Mouse (Mus musculus): ENCODE measurements around the gene Dnajc1.

Gene Dnajc1

GRCm38 (mm10) chr2:18285175-18285574, 107.5 kb downstream of the Dnajc1 start:
- DNase-seq = no peak

- DNase-seq = no peak
Measured at GRCm38 (mm10) chr2:18265736-18266135, 126.9 kb downstream of the Dnajc1 start.

DNA sequence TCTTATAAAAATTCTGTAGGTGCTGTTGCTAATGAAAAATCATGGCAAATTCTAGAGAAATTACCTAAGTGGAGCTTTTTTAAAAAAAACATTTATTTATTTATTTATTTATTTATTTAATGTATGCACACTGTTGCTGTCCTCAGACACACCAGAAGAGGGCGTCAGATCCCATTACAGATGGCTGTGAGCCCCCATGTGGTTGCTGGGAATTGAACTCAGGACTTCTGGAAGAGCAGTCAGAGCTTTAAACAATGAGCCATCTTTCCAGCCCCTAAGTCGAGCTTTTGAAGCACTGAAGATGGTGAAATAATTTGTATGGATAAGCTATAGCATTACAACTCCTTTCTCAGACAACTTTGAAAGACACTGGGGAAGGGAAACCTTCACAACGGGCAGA, 128.1 kb downstream of the Dnajc1 start:
- no peak for DNase-seq

DNA sequence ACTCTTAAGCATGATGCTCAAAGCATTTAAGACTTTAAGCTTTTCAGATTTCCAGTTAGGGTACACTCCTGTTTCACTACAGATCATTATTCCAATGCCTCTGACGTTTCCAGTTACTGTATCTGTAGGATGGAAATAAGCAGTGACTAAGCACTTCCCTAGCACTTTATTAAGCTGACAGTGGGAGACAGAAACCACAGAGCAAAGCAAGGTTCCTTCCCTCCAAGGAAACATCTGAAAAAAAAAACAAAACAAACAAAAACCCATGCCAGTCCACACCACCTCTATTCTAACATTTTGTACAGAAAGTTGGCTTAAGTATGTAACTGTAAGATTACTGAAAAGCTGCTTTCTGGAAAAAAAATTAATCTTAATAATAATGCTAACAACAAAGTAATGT, 130.3 kb downstream of the Dnajc1 start:
- no peak for DNase-seq

DNA sequence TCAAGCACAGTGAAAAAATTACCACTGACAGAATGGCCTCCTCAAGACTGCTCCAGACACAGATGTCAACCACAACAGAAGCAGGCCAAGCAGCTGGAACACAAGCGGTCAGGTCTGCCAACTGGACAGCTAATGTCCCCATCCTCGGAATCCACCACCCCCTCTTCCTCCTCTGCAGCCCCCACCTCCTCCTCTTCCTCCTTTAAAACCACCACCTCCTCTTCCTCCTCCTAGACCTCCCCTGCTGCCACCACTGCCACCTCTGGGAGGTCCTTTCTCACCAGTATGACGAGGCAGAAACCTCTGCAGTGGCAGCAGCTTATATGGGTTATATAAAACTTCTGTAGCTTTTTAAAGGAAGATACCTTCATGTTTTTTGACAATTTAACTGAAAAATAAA, 143.4 kb downstream of the Dnajc1 start:
- DNase-seq = peak; percentile 14

DNA sequence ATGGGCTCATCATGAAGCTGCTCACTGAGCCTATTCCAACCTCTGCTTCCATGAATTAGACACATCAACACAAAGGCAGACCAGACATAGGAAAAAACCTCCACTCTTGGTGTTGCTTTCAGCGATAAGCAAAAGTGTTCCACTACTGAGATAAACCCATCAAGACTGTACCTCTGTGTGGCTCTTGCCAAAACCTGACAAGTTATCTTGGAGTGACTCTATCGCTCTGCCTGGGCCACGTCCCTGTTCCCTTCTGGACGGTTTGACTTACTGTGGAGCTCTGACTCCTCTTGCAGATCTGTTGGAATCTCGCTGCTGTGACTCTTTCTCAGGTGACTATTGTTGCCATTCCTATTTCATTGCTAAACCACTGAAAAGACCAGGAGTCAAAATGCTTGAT, 157.1 kb downstream of the Dnajc1 start:
- DNase-seq = no peak

- no peak for DNase-seq
Measured at GRCm38 (mm10) chr2:18232883-18233567, 159.6 kb downstream of the Dnajc1 start.

DNA sequence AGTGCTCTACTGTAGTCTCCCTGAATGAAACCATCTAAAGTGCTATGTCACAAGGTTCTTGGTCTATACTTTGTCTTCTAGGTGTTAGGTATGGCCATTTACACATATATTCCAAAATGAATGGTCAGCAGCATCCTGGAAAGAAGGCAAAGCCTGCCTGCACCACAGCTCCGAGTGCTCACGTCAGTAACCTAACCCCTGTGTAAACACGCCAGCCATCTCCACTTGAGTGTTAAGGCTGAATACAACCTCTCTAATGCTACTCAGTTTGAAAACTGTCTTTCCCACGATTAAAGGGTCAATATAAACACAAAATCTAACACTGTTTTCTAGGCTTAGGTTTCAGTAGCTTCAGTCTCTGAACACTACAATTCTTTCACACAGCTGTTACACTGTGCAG, 161.5 kb downstream of the Dnajc1 start:
- no peak for DNase-seq

GRCm38 (mm10) chr2:18229279-18229678, 163.4 kb downstream of the Dnajc1 start:
- no peak for DNase-seq

- DNase-seq = no peak
Measured at GRCm38 (mm10) chr2:18228486-18229062, 164.1 kb downstream of the Dnajc1 start.

- DNase-seq = no peak
Measured at GRCm38 (mm10) chr2:18219569-18219968, 173.1 kb downstream of the Dnajc1 start.

GRCm38 (mm10) chr2:18219136-18219535, 173.5 kb downstream of the Dnajc1 start:
- peak; percentile 31 for DNase-seq

- no peak for DNase-seq
Measured at GRCm38 (mm10) chr2:18218500-18218899, 174.1 kb downstream of the Dnajc1 start.

DNA sequence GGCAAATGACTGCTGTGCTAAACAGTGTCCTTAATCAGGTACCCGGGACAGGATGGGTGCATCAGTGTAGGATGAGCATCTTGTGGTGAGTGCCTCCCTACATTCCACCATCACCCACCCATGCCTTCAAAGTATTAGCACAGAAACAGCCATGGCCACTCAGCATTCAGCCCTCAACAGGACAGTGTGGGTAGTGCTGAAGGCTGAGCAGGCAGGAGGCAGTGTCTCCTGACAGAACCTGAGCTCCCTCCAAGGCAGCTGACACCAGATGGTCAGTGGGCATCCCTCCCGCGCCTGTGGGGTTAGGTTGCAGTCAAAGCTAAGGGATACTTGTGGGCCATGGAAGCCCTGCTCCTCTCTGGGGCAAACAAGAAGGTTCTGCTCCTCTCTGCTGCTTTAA, 174.8 kb downstream of the Dnajc1 start:
- peak; percentile 16 for DNase-seq

- DNase-seq = no peak
Measured at GRCm38 (mm10) chr2:18214031-18214430, 178.6 kb downstream of the Dnajc1 start.

GRCm38 (mm10) chr2:18209948-18210347, 182.7 kb downstream of the Dnajc1 start:
- no peak for DNase-seq

DNA sequence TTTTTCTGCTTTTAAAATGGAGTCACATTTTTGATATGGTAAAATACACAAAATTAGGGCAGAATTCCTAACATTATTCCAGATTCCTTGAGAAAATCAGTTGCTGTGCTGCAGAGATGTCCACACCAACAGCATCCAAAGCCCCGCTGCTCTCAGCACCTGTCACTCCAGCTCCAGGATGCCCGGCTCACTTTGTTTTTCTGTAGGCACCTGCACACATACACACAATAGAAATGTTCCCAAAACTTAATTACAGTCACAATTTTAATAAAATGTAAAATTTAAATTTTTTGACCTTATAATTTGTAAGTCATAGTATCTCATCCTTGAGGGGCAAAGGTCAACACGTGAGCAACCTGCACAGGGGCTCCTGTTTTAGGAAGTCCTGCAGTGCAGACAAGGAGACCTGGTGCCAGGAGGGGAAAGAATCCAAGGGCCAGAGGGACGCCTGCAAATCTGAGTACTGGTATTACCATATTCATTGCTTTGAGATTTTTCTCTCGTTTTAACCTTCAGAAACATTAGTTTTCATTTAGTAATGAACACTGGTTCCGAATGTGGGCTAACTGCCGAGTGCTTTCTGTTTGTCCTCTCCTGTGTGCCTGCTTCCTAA, 183.3 kb downstream of the Dnajc1 start:
- no peak for DNase-seq

DNA sequence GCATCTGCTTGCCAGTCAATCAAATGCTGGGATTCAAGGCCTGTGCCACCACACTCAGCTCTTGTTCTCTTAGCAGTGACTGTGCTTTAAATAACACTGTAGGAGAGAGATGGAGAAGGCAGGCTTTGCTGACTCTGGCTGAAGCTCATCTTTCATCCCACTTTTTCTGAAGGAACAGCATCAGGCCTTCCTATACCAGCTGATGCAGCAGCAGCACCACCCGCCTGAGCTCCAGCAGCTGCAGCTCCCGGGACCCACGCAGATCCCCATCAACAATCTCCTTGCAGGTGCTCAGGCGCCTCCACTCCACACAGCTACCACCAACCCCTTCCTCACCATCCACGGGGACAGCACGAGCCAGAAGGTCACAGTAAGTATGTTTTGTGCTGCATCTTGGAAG, 184.1 kb downstream of the Dnajc1 start:
- no peak for DNase-seq

GRCm38 (mm10) chr2:18206811-18207210, 185.8 kb downstream of the Dnajc1 start:
- DNase-seq = no peak

- DNase-seq = peak; percentile 76
Measured at GRCm38 (mm10) chr2:18205118-18205517, 187.5 kb downstream of the Dnajc1 start.

GRCm38 (mm10) chr2:18202923-18203322, 189.7 kb downstream of the Dnajc1 start:
- DNase-seq = no peak

DNA sequence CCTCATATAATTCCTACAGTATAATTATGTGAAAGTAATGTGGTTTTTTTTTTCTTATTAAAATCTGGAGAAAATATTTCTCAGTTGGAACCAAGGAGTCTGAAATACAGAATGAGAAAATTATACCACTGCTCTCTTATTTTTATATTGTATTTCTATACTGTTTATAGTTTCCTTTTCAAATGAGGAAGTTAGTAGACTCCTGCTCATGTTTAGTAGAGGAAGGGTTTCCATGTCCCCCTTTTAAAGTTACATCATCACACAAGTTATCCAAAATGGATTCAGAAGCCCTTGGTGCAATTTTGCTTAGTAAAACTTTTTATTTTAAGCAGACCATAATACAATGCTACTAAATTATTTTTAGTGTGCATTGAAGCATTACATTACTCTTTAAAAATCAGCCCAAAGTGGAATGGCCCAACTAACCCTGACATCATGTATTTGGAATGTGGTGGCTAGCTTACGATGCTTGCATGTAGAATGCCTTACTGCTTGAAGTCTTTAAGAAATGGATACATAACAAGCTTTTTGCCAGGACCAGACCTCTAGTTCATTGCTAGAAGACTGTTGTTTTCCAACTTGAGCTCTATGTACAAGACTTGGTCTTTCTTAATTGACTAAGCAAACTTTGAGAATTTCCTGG, 190.7 kb downstream of the Dnajc1 start:
- DNase-seq = no peak

GRCm38 (mm10) chr2:18195691-18196396, 196.8 kb downstream of the Dnajc1 start:
- DNase-seq = peak; percentile 54
